Mouse (Mus musculus) myocyte (in vitro differentiated cells): ENCODE measurements around the gene Auts2. TPM values are rescaled to one million over a fixed set of nuclear protein-coding genes. Genes with fewer than 3 reads are reported as not detected.

ENCODE experiments used
- H3K27me3 ChIP-seq: one replicate; pipeline ENCODE4 v1.6.1; 2011; ENCODE audit not compliant: control insufficient read depth, insufficient read depth, insufficient read length
- H3K36me3 ChIP-seq: one replicate; pipeline ENCODE4 v1.6.1; 2011; ENCODE audit not compliant: control insufficient read depth, insufficient read depth
- H3K4me2 ChIP-seq: one replicate; pipeline ENCODE4 v1.6.1; 2011; ENCODE audit warnings: low read depth, control low read depth
- H3K4me3 ChIP-seq: one replicate; pipeline ENCODE4 v1.5.1; 2011; ENCODE audit warnings: mild to moderate bottlenecking, control low read depth, moderate library complexity
- H3K79me2 ChIP-seq: one replicate; pipeline ENCODE4 v1.6.1; 2011; ENCODE audit not compliant: control insufficient read depth, insufficient read depth
- H3ac ChIP-seq: one replicate; pipeline ENCODE4 v1.6.1; 2011; ENCODE audit not compliant: control insufficient read depth, insufficient read length
- CEBPB ChIP-seq: IDR thresholded peaks from 2 replicates; pipeline ENCODE4 v1.6.1; 2011; ENCODE audit warnings: mild to moderate bottlenecking, moderate library complexity; ENCODE audit not compliant: poor library complexity, insufficient read depth, severe bottlenecking
- E2F4 ChIP-seq: IDR thresholded peaks from one replicate; pipeline ENCODE4 v1.6.1; 2011; ENCODE audit warnings: mild to moderate bottlenecking, control low read depth, moderate library complexity; ENCODE audit not compliant: insufficient read depth
- MAX ChIP-seq: IDR thresholded peaks from one replicate; pipeline ENCODE4 v1.6.1; 2011; ENCODE audit warnings: low read depth, mild to moderate bottlenecking, control low read depth
- MYOD1 ChIP-seq, 3 experiments: IDR thresholded peaks; one replicate each; pipeline ENCODE4 v1.6.1; 2011; ENCODE audit warnings: control low read depth in 2 of 3, low read depth in 2 of 3, mild to moderate bottlenecking in 2 of 3, moderate library complexity in 1 of 3; ENCODE audit not compliant: insufficient read length in 2 of 3, control insufficient read depth in 1 of 3
- MYOG ChIP-seq, 3 experiments: IDR thresholded peaks; one replicate each; pipeline ENCODE4 v1.6.1; 2011; ENCODE audit warnings: control low read depth in 2 of 3, low read depth in 2 of 3, mild to moderate bottlenecking in 2 of 3; ENCODE audit not compliant: insufficient read length in 2 of 3, control insufficient read depth in 1 of 3, insufficient read depth in 1 of 3
- POLR2A ChIP-seq: IDR thresholded peaks from one replicate; pipeline ENCODE4 v1.6.1; 2011; ENCODE audit warnings: low read depth, mild to moderate bottlenecking, control low read depth, moderate library complexity; ENCODE audit not compliant: insufficient read length
- POLR2AphosphoS2 ChIP-seq: IDR thresholded peaks from one replicate; pipeline ENCODE4 v1.6.1; 2011; ENCODE audit warnings: low read depth, control low read depth; ENCODE audit not compliant: insufficient read length
- REST ChIP-seq: IDR thresholded peaks from one replicate; pipeline ENCODE4 v1.6.1; 2011; ENCODE audit warnings: mild to moderate bottlenecking, control low read depth, moderate library complexity; ENCODE audit not compliant: insufficient read depth, insufficient read length
- SRF ChIP-seq: IDR thresholded peaks from one replicate; pipeline ENCODE4 v1.6.1; 2011; ENCODE audit warnings: low read depth; ENCODE audit not compliant: control insufficient read depth, insufficient read length
- TCF12 ChIP-seq: IDR thresholded peaks from one replicate; pipeline ENCODE4 v1.6.1; 2011; ENCODE audit warnings: mild to moderate bottlenecking, control low read depth; ENCODE audit not compliant: poor library complexity, insufficient read depth, severe bottlenecking
- TCF3 ChIP-seq: IDR thresholded peaks from one replicate; pipeline ENCODE4 v1.6.1; 2011; ENCODE audit warnings: low read depth, control low read depth; ENCODE audit not compliant: insufficient read length
- USF1 ChIP-seq: IDR thresholded peaks from one replicate; pipeline ENCODE4 v1.6.1; 2011; ENCODE audit warnings: low read depth, mild to moderate bottlenecking, control low read depth, moderate library complexity
- polyA plus RNA-seq: library from polyadenylated mRNA; unstranded; fragments of >200 nt; fragmentation: generic; extraction: Trizol; gene quantifications from one replicate; pipeline ENCODE4 v1.2.1, GENCODE M21; 2012; ENCODE audit warnings: missing spikeins

Gene Auts2
- polyA plus RNA-seq, 1 experiment = 8.0 TPM

DNA sequence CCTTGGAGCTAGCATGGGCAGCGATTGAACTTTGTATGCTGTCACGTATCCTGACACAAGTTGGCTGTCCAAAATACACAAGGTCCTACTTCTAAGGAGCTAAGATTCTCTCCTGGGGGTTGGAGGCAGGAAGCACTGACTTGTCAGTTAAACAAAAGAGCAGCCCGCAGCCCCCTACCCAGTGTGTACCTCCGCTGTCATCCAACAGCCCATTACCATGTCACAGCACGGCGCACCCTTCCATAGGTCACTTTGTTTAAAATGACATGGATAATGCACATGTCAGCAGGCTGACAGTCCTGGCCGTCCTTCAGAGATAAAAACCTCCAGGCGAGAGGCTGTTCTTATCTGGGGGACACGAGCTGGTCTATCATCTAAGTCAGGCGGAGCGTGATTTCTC, 773.9 kb downstream of the Auts2 start:
- Histone ChIP-seq H3K4me3 (no peak overlapping the region), H3K36me3 (no peaks in the 10 kb centered on the region), H3K4me2 (no peak overlapping the region), H3K79me2 (no peaks in the 10 kb centered on the region), H3K27me3 (no peaks in the 10 kb centered on the region), H3ac (no peak overlapping the region)
- TF ChIP-seq MYOG (IDR thresholded peaks at IDR 0.05; ENCODE audit: control insufficient read depth in 1 of 3, insufficient read depth in 1 of 3, insufficient read length in 2 of 3, low read depth in 2 of 3) = no peak
- TF ChIP-seq SRF = no peak
- no peak for TF ChIP-seq E2F4

GRCm38 (mm10) chr5:131767699-131768264, 775.4 kb downstream of the Auts2 start:
- H3ac ChIP-seq = no peak overlapping the region
- H3K36me3 ChIP-seq = no peaks in the 10 kb centered on the region
- no peaks in the 10 kb centered on the region for H3K79me2 ChIP-seq
- H3K27me3 ChIP-seq = no peaks in the 10 kb centered on the region
- no peak overlapping the region for H3K4me3 ChIP-seq
- H3K4me2 ChIP-seq = no peak overlapping the region
- TF ChIP-seq TCF12 (no peak), MAX (no peak), MYOD1 (IDR thresholded peaks at IDR 0.05; ENCODE audit: control insufficient read depth in 1 of 3, insufficient read length in 2 of 3, low read depth in 2 of 3) (no peak), POLR2A (no peak), POLR2AphosphoS2 (no peak), REST (no peak), E2F4 (no peak), TCF3 (no peak), MYOG (IDR thresholded peaks at IDR 0.05; ENCODE audit: control insufficient read depth in 1 of 3, insufficient read depth in 1 of 3, insufficient read length in 2 of 3, low read depth in 2 of 3) (no peak), SRF (no peak), USF1 (no peak), CEBPB (no peak)

DNA sequence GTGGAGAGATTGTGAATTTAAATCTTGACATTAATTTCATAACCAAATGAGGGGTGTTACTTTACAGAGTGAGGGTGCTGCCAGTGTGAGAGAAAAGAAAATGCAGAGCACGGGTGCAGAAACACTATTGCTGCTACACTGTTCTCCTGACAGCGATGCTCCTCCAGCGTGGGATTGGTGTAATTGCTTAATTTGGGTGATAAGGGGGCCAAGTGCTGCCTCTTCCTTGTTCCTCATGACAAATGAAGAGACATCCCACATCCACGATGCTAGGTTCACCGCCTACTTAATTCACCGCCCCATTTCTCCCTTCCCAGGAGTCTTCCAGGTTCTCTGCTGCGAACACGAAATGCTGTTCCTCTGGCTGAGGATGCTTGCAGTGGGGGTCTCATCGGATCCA, 776.0 kb downstream of the Auts2 start:
- TF ChIP-seq POLR2A (no peak), TCF3 (no peak), MAX (no peak)
- H3K36me3 ChIP-seq = no peaks in the 10 kb centered on the region

DNA sequence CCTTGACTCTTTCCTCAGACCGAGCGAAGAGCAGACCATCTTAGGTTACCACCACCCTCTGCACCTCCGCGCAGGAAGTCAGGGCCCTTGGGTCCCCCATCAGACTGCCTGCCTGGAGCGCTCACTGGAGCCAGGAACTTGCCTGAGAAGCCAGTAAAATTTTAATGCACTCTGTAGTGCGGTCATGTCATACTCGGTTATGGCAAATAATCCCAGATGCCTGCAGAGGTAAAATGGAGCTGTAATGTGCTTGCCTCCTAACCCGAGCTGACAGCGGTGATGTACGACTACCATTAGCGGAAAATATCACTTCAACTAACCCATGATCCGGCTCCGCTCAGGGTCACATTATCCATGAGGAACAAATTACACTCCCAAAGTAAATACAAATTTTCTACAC, 783.7 kb downstream of the Auts2 start:
- no peak for TF ChIP-seq MYOG (IDR thresholded peaks at IDR 0.05; ENCODE audit: control insufficient read depth in 1 of 3, insufficient read depth in 1 of 3, insufficient read length in 2 of 3, low read depth in 2 of 3)
- Histone ChIP-seq H3K36me3 (no peaks in the 10 kb centered on the region), H3ac (no peak overlapping the region), H3K27me3 (no peaks in the 10 kb centered on the region), H3K4me3 (no peak overlapping the region), H3K79me2 (no peaks in the 10 kb centered on the region), H3K4me2 (no peak overlapping the region)

More for the DNA sequence above, 776.0 kb downstream of the Auts2 start:
- Histone ChIP-seq H3ac (no peak overlapping the region), H3K27me3 (no peaks in the 10 kb centered on the region), H3K4me3 (no peak overlapping the region), H3K79me2 (no peaks in the 10 kb centered on the region), H3K4me2 (no peak overlapping the region)

DNA sequence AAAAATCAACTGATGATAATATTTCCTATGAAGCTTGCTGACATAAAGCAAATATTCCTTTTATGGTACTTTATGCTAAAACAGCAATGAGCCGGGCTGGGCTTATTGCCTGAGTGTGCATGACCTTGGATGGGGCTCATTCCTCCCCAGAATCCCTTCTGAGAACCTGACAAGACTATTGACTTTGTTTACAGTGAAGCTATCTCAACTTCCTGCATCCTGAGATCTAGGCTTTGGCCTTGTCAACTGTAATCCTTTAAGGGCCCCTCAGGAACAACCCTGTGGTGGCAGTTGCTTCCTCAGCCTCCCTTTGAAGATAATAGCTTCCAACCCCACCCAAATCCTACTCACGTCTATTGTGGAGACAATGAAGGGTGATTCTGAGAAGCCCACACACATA, 792.8 kb downstream of the Auts2 start:
- Histone ChIP-seq H3K79me2 (no peaks in the 10 kb centered on the region), H3K27me3 (no peaks in the 10 kb centered on the region), H3K4me2 (no peak overlapping the region), H3K36me3 (no peaks in the 10 kb centered on the region), H3ac (no peak overlapping the region), H3K4me3 (no peak overlapping the region)
- TF ChIP-seq MAX (no peak), MYOD1 (IDR thresholded peaks at IDR 0.05; ENCODE audit: control insufficient read depth in 1 of 3, insufficient read length in 2 of 3, low read depth in 2 of 3) (no peak), POLR2AphosphoS2 (no peak), TCF12 (no peak), TCF3 (no peak), USF1 (no peak), SRF (no peak), CEBPB (no peak), POLR2A (no peak), REST (no peak), MYOG (IDR thresholded peaks at IDR 0.05; ENCODE audit: control insufficient read depth in 1 of 3, insufficient read depth in 1 of 3, insufficient read length in 2 of 3, low read depth in 2 of 3) (no peak), E2F4 (no peak)

- H3K36me3 ChIP-seq = no peaks in the 10 kb centered on the region
- H3K27me3 ChIP-seq = no peaks in the 10 kb centered on the region
- H3ac ChIP-seq = no peak overlapping the region
- H3K79me2 ChIP-seq = no peaks in the 10 kb centered on the region
- H3K4me3 ChIP-seq = no peak overlapping the region
- H3K4me2 ChIP-seq = no peak overlapping the region
- no peak for TF ChIP-seq E2F4
- TF ChIP-seq MAX = no peak
- no peak for TF ChIP-seq MYOG (IDR thresholded peaks at IDR 0.05; ENCODE audit: control insufficient read depth in 1 of 3, insufficient read depth in 1 of 3, insufficient read length in 2 of 3, low read depth in 2 of 3)
- TF ChIP-seq CEBPB = no peak
- TF ChIP-seq USF1 = no peak
- TF ChIP-seq TCF3 = no peak
These were observed 793.9 kb downstream of the Auts2 start for GRCm38 (mm10) chr5:131749211-131749610.
